Mouse (Mus musculus) frontal cortex, postnatal 25 days (tissue): ENCODE data around the gene Slc6a11.

Experiments
- DNase-seq, 2 experiments: peaks; one replicate each; pipeline ENCODE4 v3.0.0; 2022; ENCODE audit warnings: low spot score in 2 of 2

Slc6a11 gene

DNA sequence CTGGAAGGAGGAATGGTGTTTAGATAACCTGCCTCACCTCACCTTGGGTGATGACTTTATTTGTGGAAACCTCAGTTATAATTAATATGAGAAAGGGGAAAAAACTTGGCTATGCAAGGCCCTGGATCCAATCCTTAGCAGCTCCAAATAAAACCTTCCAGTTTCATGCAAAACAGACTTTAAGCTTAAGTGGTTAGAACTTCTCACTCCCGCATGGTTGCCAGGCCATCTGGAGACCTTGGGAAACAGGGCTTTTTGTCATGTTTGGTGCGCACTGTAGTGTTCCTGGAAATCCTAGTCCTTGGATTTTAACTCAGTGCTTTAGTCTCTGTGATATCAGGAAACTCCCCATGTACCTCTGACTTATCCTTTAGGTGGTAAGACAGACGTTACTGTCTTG, 47.1 kb downstream of the Slc6a11 start:
- no peak for DNase-seq

DNA sequence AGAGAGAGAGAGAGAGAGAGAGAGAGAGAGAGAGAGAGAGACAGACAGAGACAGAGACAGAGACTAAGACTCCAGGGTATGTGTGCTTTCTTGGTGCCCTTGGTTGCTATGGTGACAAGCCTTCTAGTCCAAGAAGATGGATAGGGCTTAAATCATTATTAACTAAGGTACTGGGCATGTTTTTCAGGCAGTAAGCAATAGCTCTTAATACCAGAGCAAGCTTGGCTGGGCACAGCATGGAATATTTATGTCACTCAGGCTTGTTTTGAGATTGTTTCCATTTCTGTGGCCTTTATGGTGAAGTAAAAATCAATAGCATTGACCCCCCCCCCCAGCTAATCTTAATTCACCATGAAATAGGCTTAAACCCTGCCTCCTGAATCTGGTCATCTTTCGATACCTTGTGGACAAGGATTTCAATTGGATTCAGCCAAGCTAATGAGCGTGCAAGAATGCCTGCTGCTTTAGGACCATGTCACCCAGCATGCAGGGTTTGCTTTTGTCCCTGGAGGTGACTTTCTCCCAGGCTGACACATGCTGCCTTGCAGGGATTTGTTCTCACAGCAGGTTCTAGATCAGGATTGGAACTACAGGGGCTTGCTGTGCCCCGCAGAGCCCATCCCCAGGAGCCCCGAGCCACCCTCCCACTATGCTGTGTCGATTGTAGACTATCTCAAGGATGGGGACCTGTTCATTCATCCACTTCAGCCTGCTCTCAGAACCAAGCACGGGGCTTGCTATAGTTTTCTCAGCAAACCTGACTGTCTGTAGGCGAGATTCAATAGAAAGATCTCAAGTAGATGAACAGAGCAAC, 51.5 kb downstream of the Slc6a11 start:
- DNase-seq, result no peak

DNA sequence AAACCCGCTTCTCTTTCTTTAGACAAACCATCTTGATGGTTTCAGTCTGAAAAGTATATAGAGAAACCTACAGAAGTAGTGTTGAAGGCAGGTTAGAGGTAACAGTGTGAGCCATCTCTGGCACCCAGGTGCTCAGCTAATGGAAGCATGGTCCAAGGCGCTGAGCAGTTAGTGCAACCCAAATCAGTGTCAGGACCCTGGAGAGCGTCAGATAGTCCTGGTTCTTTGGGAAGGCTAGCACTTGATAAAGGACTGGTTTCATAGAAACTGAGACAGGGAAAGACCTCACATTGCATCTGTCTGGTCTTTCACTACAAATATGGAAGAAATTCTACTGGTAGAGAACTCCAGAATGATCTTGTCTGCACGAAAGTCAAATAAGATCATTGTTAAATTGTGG, 56.1 kb downstream of the Slc6a11 start:
- DNase-seq, result no peak

DNA sequence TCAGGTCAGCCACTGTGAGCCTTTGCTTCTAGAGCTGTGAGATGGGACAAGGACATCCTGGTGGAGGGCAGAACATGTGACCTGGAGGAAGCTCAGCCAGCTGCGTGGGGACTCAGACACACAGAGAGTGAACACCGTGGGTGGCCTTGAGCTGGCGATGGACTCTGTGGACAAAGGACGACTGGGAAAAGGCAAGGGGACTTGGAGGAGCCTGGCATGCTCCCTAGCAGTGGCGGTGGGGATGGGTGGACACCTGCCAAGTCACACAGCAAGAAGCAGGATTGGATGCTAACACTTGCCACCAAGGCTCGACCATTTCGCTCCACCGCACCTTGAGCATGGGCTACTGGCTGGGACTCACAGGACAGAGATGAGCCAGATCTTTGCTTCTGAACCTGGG, 57.8 kb downstream of the Slc6a11 start:
- no peak for DNase-seq

DNA sequence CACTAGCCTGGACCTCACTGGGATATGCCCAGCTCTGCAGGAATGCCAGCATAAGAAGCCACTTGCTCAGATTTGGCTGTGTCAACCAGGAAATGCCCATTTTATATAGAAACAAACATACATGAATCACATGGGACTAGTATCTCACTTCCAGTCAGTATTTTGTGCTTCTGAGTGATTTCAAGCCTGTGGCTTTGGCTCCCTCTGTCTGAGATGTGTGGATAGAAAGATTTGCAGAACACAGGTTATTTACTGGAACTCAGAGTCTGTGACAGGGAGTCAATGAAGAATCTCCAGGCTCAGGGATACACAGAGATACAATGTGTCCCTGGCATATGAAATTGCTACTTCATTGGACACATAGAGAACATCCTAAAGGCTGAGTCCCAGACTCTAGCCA, 65.0 kb downstream of the Slc6a11 start:
- DNase-seq, result no peak

DNA sequence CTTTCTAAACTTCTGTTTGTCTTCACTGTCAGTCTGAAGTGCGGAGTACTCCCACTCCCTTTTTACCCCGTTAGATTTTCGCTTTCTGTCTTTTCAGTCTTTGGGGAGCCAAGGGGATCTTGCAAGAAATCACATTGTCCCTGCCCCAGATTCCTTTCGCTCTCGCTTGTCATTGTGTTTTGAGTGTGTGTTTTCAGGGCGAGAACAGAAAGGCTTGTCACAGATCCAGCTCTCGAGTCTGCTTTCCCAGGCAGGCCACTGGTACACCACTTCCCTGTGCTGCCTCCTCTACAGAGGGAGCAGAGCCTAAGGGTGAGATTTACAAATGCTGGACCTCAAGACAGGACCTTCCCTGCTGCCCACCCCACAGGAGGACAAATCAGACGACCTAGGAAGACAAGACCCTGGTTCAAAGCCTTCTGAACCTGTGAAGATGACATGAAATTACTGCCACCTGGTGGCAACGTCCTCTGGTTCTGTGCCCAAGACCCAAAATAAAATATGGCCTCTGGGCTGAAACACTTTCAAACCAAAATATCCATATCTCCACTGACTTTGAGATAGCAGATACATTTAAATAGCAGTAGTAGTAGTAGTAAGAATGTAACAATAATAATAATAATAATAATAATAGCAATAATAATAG, 68.3 kb downstream of the Slc6a11 start:
- DNase-seq, result no peak

DNA sequence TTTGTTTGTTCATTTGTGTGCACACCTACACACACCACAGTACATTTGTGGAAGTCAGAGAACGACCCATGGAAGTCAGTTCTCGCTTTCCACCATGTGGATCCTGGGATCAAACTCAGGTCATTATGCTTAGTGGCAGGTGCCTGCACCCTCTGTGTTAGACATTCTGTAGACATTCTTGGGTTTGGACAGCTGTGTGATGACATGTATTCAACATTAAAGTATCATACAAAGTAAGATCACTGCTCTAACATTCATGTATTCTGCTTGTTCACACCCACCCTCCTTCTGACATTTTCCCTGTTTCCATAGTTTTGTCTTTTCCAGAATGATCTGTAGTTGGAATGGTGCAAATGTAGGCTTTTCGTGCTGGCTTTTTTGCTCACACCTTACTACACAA, 73.5 kb downstream of the Slc6a11 start:
- no peak for DNase-seq

DNA sequence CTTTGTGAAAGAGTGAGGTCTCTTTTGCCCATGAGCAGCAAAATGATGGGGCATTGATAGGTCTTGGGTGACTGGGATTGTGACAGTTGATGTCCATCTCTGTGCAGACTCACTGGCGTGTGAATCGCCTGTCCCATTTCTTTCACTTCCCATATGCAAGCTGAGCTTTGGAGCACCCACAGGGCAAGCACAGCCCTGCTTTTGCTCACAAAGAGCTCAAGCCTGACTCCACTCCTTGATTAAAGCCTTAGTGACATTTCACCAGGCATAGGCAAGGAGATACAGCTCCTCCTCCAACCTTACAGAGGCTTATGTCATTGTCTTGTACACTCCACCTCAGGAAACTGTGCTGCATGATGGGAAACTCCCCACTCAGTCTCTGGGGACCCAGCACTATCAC, 77.3 kb downstream of the Slc6a11 start:
- no peak for DNase-seq

DNA sequence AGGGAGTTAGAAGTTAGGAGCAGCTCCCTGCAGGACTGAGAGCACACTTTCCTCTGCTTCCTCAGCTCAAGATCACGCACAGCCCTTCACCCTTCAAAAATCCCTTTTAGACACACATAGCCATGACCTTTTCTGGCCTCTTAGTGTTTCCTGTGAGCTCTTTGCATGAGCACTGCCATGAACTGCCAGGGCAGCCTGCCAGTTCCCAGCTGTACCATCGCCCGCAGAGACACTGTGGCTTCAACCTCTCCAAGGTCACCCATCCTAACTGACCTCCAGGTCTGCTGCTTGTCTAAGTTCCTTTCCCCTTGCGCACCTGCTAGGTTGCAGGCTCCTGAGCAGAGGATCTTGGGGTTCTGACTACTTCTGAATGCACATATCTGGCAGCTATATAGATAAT, 83.4 kb downstream of the Slc6a11 start:
- DNase-seq, result no peak

DNA sequence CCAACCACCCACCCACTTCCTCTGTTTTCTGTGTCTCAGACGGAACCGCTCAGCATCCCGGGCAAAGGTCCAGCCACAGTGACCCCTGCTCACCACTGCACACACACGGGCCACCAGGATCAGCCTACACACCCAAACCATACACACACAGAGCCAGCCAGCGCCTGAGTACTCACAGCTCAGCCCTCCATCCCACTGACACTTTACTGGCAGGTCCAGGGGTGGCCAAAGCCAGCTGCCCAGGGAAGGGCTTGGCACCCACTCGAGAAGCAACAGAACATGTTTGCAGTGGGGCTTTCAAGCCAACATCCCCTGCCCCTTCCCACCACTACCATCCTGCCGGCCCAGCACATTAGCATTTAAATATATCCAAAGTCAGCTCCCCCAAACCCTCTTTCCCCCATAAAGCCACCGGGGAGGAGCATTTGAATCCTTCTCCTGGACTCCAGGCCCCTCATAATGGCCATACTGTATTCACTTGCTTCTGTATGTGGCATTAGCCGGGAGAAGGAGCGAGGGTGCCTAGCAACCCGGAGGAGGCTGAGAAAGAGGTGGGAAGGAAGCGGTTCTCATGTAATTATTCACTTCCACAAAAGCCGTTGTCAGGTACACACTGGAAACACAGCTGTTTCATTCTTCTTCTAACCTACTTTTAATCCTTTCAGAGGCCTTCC, 85.8 kb downstream of the Slc6a11 start:
- DNase-seq, result peak in 1 of 2 experiments; percentile 32

DNA sequence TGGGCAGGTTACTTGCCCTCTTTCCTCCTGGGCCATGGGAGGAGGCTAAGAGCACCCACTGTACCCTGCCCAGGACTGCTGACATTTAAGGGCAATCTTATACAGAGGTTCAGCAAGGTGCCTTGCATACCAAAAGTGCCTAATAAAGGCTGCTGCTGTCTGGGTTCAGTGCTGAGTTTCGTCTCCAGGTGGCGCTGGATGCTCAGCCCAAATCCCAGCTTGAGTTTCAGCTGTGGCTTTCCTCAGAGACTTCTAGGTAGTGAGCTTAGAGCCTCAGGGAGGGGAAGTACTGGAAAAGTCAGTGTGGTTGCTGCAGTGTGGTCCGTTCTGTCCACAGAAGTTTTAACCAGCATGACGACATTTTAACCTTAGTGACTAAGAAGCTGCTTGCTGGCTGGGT, 93.4 kb downstream of the Slc6a11 start:
- DNase-seq, result peak; percentile 55 to 57

DNA sequence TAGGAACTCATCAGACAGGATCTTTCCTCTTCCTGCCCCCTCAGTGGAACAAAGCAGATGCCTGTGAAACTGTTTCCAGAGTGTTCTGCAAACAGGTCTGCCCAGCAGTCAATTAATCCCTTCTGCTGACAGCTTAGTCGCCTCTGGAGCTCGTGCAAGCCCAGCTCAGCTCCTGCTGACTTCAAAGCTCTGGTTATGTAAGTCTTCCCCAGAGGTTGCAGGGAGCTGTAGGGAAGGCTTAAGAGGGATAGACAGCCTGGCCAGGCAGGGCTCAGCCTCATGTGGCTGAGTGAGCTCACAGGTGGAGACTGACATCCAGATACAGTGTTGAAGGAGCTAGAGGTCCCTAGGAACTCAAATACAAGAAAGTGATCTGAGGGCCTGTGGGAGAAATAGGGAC, 96.3 kb downstream of the Slc6a11 start:
- DNase-seq, result no peak

DNA sequence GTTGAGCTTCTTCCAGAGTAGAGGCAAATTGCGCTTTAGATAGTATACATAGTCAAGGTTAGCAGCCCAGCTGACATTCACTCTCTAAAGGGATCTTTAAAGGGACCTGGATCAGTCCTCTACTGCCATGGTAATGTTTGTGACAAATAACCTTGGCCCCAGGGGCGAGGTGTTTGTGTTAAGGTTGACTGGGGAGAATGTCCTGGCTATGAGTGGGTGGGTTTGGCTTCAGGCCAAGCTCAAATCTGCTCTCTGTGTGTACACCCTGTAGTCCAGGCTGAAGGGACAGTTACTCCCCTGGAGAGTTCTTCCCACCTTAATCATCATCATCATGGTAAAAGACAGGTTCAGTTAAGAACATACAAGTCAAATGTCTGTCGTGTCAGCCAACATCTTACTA, 97.2 kb downstream of the Slc6a11 start:
- no peak for DNase-seq

DNA sequence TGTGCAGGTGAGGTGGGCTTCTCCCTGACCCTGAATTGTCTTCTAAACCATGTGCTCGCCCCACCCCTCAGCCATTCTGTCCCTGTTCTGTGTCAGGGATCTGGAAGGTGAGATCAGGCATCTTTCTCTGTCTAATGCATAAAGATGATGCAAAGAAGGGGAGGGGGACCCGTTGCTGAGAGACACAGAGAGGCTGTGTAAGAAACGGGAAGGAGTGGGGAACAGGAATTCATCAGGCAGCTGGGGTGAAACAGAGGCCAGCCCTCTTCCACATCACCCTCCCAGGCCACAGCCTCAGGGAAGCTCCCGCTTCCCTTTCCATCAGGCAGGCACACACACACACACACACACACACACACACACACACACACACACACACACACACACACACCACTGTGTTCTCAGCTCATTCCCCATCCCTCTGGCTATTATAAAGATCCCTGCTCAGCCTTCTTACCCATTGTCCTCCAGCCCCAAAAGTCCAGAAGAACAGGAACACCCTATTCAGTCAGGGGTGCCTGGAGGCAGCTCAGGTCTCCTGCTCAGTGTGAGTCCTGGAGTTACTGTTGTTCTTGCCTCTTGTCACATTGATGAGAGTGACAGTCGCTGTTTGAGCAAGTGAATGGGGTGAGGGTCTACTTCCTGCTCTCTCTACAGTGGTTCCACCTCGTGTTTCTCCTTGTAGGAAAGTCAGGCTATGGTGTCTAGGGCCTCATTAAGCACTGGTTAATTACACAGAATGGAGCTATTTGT, 108.0 kb downstream of the Slc6a11 start:
- DNase-seq, result no peak

DNA sequence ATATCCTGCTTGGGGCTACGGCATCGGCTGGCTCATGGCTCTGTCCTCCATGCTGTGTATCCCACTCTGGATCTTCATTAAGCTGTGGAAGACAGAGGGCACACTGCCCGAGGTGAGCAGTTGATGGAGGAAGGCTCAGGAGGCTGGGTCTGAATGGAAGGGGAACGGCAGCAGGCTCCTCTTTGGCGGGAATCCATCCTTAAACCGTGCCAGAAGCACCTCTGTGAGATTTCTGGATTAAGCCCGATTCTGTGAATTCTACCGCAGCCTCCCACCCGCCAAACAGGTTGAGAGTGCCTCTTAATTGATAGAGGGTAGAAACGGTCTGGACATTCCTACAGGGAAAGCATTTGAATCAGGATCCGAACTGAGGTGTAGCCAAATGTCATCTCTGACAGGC, 114.6 kb downstream of the Slc6a11 start:
- no peak for DNase-seq

DNA sequence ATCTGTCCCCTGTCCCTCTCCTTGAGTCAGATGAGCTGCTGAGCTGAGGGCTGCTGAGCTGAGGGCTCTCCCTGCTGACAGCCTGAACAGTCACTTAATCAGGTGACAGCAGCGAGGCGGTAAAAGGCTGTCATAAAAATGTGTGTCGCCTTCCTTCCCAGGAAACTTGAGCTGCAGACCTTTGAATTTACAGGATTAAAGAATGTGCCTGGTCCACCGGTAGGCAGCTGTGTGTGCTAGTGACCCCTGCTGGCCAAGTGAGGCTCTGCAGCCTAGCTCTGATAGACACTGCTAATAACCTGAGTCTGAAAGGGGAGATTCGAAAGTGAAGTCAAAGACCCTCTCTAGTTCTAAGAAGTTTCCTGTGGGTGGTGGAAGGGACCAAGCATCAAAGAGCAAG, 119.3 kb downstream of the Slc6a11 start:
- peak; percentile 78 to 82 for DNase-seq

DNA sequence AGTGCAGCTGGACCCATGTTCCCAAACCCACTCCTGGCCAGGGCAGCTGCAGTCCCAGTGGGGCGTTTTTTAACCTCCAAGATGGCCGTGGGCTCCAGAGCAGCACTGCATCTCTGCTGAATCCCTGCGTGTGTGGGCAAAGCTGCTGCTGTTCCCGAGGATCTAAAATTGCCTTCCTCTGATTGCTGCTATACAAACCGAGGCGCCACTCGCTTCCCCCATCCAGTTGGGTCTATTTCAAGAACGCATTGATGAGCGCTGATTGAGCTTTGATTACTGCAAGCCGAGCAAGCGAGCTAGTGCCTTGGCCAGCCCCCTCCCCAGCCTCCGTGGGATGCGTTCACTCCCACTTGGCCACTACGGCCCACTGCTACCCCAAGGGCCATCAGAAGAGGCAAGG, 123.9 kb downstream of the Slc6a11 start:
- peak in 1 of 2 experiments; percentile 32 for DNase-seq

DNA sequence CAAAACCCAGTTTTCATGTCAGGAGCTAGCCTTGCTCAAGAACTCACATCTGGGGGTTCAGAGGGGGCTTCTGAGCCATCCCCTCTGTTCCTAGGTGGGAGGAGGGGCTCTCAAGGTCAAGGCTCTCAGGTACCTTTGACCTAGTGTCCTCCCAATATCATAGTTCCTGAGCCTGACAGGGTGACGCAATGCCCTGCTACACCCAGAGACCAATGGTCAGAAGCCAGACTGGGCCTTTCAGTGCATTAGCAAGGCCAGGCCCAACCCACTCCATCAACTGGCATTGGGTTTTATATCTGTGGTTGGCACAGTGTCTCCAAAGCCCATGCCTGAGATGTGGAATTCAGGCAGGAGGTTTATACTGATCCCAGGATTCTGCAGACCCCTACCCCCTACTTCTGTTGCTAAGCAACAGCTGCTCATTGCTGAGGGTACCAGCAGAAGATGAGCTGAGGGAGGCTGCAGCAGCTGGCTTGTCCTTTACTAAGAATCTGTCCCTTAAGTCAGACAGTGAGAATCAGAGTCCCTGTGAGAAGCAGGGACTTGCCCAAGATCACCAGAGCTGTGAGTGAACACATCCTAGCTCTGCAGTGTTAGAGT, 126.8 kb downstream of the Slc6a11 start:
- DNase-seq, result no peak

DNA sequence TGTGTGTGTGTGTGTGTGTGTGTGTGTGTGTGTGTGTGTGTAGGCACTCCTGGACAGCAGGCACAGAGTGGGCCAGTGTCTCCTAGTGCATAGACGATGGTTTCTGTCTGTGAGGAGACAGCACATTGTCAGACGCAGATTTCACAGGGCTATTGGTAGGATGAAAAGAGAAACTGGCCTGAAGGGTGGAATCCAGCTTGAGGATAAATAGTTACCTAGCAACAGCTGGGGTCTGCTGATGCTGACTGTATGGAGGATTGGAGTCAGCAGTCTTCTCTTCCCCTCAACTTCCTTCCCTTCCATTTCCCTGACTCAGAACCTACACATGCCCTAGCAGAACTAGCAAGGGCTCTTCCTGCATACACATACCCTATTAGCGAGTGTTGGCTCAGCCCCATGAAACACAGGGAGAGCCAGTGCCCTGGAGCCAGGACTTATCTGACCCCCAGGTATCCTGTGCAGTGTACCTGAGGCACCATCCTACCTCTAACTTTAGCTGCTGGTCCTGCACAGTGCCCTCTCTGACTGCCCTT, 127.7 kb downstream of the Slc6a11 start:
- DNase-seq, result no peak

DNA sequence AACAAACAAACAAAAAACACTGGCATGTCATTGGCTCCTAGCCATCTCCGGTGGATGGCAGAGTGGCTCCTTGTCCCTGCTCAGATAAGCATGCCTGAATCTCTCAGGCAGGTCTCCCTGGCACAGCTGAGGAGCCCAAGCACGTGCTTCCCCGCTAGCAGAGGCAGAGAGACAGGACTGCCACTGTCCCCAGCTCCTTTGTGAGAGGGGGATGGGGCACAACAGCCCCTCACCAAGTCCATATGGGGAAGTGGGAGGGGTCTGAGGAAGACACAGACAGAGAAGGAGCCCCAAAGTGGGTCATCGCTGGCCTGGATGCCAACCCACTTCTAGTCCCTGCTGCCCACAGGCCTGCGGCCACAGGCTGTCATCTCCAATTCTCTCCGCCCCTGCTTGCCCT, 130.6 kb downstream of the Slc6a11 start:
- DNase-seq, result no peak

DNA sequence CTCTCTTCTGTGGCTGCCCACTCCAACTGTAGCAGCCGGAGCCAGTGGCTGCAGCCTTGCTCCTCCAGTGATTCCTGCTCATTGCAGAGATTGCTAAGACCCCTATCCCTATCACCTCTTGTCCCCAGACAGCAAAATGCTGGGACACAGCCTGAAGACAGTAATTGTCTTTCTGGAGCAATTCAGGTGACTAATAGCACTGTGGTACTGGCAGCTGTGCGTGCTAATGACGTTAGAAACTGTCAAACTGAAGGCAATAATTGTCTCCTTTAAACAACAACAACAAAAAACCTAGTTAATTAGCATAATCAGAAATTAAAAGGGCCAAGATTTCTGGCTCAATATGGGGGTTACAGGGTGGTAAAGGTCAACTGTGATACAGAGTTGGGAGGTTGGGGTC, 133.0 kb downstream of the Slc6a11 start:
- no peak for DNase-seq

DNA sequence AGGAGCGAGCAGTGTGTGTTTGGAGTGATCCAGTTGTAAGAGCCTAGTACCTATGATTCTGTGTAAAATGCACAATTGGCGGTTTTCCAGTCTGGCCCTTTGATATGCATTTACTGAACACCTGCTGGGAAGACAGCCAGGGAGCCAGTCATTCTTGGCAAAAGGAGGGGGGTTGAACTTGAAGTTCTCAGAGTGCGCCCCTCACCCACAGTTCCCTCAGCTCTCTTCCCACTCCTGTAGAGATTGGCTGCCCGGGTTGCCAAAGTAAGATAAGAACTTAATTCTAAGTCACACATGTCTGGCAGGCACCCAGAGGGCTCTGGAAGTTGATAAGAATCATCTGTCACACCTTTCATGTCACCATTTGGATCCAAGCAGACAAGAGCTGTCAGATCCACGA, 133.4 kb downstream of the Slc6a11 start:
- no peak for DNase-seq
